Mouse (Mus musculus): ENCODE measurements at regions not wholly inside any gene's neighbourhood (a gene's known extent, or its start where the extent isn't known, plus 50 kb on each side); places are given as distances from the start of the nearest gene placed in this dataset.

- TF ChIP-seq CTCF (IDR thresholded peaks at IDR 0.05; ENCODE audit: borderline replicate concordance, extremely low read depth, insufficient read depth, insufficient read length), result no peak
- TF ChIP-seq POLR2A (IDR thresholded peaks at IDR 0.05; ENCODE audit: borderline replicate concordance, extremely low read depth, insufficient read depth, insufficient read length, poor library complexity, severe bottlenecking), result no peak
These were observed 352.9 kb downstream of the 1500009L16Rik start for GRCm38 (mm10) chr10:84075581-84075980.

All from brain, embryonic 14.5 days (tissue).